Mouse (Mus musculus) spleen, adult 12 weeks (tissue): Measurements from ENCODE around the gene Rcsd1.
"Not testable (repeated sequence)": the region's sequence is repeated elsewhere in the genome, so short reads cannot be mapped to it uniquely, and the experiment has no call there.

Experiments used
- DNase-seq: peaks from one replicate; pipeline ENCODE4 v3.0.0; 2022; ENCODE audit warnings: low spot score

Gene Rcsd1

DNA sequence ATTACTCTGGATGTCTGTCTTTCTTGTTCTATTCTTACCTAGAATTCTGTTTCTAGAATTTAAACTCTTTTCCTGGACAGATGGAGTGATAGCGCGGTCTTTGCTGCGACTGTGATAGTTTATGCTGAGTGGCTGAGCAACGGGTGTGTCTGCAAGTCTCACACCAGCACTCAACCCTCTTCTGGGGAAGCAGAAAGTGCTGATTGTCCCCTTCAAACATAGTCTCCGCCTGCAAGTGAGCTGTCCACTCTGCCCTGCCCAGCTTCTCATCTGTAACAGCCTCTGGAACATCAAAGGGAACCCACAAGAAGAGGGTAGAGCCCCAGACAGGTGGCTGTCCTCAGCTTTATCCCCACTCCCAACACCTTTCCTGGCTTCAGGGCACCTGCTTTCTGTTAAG is 19.7 kb downstream of the Rcsd1 start:
- DNase-seq: no peak

DNA sequence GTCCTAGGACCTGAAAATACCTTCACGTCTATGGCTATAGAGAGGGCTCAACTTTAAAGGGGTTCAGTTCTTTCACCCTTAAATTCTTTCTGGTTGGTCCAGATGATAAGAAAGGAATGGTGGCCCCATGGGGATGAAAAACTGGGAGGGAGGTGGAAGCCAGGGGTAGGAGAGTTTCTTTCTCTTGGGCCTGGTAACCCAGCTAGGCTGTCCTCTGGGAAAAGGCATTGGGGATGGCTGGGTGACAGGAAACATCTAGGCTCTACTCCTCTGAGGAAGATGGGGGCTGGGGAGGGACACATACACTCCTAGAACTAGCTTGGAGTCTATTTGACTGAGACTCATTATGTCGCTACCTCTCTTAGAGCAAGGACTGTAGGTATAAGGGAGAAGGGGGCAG is 21.7 kb downstream of the Rcsd1 start:
- DNase-seq: no peak

DNA sequence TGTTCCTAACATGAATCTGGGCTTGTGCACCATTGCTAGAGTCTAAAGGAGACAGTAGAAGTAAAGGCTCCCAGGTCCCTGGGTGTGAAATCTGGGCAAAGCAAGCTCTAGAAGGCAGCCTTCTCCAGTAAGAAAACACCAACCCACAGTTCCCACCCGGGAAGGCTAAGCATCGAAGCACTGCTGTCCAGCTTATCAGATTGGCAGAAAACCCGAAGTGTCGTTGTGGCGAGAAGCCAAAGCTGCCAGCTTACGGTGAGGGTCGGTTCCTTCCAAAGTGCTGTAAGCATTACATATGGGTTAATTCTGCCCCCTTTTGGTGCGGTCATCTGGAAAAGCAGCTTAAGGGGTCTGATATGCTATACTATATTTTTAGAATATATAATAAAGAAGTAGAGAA is 22.6 kb downstream of the Rcsd1 start:
- DNase-seq: no peak

DNA sequence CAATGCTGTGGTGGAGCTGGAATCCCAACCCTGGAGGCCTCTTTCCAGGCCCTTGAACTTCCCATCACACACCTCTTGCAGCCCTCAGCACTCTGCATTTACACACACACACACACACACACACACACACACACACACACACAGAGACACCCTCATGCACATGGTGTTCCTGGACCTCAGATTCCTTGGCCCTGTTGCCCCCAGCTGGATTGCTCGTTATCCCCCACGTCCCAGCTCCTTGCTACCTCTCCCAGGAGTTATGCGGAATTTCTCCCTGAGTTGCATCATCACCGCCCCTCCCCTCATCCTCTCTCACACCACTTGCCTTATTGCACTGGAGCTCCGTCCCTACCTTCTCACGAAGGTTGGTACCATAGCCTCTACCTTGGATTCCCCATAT is 23.2 kb downstream of the Rcsd1 start:
- DNase-seq: no peak

DNA sequence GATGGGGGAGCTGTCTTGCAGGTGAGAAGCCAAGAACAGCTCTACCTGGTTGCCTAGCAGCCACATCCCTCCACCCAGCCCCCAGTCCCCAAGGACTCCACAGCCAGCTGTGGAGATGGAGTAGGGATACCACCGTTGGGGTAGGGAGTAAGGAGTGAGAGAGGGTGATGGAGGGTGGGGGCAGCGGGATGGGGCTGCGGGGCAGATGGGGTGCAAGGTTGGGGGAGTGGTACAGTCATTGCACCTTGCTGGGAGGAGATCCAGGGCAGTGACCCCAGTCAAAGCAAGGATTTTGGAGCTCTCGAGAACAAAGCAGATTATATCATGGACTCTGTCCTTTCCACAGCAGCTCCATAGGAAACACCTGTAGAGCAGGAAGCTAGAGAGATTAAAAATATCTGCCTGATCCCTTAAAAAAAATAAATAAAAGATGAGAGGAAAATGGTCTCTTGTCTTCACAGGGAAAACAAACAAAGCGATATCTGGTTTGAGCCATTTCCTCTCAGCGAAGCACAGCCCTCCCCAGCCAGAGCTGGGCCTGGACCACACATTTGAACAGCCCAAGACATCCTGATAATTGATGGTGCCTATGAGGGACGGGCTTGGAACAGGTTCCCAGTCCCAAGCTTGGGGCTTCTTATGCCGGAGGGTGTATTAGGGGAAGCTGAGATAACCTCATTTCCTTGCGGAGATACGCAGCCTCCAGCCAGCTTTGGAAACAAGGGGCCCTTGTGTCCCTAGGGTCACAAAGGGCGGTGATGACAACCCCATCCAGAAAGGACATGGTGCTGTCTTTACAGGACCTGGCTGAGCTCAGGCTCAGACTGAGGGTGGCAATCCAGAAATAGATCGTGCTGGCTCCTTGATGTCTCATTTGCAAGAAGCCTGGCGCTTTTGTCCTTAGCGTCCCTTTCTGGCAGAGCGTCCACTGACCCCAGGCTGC is 25.0 kb downstream of the Rcsd1 start:
- DNase-seq: no peak

DNA sequence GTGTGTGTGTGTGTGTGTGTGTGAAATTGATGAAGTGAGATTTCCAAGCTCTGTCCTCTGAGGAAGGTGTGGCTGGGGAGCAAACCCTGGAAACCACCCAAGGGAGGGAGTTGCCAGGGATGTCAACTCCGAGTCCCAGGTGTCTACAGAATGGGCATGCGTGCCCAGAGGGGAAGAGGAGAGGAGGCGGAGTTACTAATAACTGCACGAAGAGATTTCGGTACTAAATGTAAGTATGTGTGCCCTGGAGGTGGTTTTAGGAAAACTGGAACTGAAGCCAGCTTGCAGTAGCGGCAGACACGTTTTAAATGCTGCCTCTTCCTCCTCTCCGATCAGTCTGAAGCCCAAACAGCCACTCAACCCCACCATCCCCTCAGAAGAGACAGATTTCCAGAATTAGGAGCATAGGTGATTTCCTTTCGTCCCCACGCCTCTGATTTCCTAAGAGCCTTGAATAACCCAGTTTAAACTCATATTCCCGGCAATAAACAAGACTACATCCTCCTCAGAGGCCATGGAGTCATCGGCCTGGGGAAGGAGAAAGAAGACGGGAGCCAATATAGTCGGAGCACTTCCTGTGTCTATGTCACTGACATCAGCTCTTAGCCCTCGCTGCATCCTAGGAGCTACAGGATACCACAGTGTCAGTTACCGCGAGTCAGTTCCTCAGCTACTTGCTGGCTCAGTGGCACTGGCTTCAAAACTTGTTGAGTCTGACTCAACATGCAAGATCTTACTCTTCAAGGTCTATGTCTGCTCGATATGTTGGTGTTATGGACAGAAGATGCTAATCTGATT is 27.3 kb downstream of the Rcsd1 start:
- DNase-seq: no peak

DNA sequence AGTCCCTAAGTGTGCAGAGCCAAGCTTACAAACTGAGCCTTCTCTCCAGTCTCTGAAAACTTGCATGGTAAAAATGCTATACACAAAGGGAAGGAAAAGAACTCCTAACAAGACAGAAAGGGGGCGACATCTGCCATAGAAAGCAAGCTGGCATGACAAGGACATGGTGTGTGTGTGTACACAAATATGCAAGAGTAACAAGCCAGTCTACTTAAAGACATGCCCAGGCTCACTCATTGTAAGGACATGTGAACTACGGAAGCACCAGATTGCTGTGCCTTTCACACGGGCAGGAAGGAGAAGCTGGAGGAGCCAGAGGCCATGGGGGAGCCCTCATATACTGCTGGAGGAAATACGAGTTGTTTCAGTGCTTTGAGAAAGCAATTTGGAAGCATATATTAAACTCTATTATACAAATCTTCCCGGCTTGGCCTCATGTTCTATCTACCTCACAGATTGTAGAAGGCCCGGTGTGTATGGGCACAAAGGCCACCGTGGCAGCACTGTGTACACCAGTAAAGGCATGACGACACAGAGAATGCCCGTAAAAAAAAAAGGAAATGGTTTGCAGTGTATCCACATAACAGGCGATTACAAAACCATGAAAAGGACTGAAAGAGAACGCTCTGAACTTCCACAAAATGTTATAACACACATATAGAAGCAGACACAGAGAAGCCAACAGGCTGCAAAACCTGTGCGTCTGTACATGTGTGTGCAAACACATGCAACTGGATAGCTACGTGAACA is 28.3 kb downstream of the Rcsd1 start:
- DNase-seq: no peak

DNA sequence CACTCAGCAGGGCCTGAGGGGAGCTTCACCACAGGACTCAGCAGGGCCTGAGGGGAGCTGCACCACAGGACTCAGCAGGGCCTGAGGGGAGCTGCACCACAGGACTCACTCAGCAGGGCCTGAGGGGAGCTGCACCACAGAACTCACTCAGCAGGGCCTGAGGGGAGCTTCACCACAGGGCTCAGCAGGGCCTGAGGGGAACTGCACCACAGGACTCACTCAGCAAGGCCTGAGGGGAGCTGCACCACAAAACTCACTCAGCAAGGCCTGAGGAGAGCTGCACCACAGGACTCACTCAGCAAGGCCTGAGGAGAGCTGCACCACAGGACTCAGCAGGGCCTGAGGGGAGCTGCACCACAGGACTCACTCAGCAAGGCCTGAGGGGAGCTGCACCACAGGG is 29.5 kb downstream of the Rcsd1 start:
- DNase-seq: not testable (repeated sequence)

DNA sequence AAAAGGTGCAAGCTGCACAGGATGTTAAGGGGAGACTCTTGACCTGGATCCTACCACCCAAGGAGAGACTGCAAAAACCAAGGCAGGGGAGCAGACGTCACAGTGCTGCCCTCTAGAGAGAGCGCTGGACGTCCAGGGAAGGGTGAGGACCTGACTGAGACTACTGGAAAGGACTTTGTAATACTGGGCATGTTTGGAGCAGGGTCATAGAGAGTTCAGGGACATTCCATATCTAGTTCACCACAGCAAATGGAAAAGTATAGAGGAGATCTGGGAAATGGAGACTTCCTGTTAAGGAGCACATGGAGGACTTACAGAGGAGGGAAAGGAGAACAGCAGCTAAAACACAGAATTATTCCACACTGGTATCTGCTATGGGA is 29.9 kb downstream of the Rcsd1 start:
- DNase-seq: no peak

DNA sequence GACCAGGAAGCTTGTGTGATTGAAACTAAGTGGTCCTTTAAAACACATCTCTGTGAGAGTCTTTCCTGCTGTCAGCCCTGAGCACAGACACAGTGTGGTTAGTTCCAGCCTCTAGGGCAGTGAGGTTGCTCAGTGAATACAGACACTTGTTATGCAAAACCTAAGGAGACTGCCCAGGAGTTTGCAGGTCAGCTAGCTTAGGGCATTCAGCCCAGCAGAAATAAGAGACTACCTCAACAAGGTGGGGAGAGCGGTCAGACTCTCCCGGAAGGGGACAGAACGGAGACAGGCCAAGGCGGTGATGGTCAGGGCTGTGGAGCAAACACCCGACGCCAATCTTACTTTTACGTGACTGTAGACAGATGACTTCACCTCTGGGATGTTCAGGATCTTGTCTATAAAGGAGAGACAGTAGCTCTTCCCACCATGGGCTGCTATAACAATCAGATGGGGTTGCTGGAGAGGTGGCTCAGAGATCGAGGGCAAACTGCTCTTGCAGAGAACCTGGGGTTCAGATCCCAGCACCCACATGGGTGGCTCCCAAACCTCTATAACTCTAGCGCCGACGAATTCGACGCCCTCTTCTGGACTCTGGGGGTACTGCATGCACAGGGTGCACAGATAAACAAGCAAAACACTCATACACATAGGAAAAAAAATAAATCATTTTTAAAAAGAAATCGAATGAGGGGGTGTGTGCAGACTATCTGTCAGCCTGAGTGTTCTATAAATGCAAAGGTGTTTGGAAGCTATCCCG is 30.5 kb downstream of the Rcsd1 start:
- no peak for DNase-seq

DNA sequence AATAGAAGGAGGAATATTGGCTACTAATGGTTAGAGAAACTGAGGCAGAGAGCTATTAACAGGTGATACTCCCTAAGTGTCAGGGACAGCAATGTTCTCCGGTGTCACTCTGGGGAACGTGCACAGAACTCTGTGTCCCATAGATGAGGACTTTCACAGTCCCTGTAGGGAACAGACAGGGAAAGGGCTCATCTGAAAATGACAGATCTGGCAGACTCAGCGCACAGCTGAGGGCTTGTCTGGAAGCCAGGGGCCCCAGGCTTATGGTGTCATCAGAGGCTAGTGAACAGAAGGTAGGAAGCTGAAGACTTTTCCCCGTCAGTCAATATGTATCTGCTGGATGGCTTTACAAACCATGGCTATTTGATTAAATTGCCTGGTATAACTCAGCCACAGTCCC is 32.0 kb downstream of the Rcsd1 start:
- DNase-seq: no peak

DNA sequence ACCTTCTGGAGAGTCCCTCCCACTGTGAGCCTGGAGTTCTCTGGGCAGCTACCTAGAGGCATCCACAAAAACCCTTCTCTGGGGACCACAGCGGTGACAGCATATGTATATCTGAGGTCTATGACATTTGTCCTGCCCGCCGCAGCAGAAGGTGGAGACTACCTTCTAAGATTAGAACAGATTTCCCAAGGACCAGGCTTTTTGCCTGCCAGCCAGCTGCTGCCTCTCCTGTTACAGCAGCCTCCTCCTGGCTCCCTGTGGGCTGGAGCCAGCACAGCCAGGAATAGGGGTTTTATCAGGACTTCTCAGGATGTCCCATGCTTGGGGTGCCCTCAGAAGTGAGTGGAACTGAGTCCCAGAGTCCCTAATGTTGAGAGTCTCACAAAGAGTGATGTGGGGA is 32.6 kb downstream of the Rcsd1 start:
- no peak for DNase-seq

DNA sequence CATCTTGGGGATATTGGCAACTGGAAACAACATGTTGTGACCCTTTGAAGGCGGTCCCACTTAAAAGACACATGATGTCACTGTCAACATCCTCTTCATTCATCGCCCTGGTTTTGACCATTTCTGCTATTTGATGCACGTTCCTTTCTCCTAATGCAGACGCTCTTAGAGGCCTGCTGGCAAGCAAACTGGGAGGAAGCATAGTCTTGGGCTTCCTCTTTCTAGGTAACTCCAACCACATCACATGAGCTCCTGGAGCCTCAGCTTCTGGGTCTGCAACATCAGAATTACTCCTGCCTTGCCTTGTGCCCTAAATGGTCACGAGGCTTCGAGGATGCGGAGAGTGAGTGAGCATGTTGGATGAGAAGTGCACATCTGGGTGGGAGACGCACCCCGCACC is 34.4 kb downstream of the Rcsd1 start:
- no peak for DNase-seq

DNA sequence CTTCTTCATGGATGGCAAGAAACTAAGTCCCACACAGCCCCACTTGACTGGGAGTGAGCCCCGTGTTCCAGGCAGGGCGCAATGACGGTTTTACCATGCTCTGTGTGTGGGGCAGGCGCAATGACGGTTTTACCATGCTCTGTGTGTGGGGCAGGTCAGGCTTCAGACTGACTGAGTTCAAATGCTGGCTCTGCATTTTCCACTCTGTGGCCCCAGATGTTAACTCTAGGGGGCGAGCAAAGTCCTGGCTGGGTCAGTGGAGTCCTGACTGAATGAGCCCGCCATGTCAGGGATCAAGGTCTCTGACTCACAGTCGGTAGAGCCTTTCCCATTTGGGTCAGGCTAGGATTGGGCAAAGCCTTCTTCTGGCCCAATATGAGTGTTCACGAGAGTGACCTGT is 37.2 kb downstream of the Rcsd1 start:
- no peak for DNase-seq

DNA sequence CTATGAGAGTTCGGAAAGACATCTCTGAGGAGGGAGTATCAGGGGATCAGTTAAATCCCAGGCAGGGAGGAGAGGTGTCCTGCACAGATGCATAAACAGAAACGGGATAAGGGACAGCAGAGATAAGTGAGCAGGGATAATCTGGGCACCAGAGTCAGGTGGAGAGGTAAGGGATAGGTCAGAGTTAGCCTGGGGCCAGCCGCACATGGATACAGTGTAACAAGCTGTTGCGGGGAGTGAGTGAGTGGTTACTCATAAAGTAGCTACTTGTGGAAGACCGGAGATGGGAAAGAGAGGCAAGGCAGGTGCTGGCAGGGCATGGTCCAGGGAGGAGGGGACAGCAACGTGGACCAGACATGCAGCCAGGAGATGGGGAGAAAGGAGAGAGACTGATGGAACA is 39.5 kb downstream of the Rcsd1 start:
- DNase-seq: no peak

DNA sequence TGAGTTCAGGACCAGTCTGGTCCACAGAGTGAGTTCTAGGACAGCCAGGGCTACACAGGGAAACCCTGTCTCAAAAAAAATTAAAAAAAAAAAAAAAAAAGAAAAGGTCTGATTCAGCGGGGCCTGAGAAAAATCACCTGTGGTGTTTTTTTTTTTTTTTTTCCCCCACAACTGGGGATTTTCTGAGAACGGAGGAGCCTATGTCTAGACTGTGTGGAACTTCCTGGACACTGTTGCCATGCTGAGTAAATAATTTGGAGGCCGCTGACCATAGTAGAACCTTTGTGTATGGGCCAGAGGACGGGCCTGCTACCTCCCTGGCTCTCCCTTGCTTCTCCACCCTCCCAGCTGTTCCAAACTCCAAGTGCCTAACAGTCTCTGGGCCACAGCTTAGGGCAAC is 40.7 kb downstream of the Rcsd1 start:
- no peak for DNase-seq

DNA sequence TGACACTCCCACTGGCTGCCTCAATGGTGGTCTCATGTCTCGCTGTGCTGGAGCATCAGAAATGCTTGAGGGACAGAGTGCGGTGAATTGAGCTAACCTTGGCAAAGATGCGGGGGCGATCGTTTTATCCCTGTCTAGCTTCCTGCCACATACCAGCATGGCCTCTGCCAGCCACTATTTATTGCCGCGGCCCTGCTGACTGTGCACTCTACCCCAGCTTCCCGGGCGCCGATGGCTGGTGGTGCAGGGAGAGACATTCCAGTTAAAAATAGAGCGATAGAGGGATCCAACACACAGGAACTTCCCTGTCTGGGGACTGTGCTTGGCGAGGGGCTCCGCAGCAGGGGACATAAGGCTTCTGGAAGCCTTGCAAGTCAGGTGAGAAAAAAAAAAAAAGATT is 42.2 kb downstream of the Rcsd1 start:
- no peak for DNase-seq

DNA sequence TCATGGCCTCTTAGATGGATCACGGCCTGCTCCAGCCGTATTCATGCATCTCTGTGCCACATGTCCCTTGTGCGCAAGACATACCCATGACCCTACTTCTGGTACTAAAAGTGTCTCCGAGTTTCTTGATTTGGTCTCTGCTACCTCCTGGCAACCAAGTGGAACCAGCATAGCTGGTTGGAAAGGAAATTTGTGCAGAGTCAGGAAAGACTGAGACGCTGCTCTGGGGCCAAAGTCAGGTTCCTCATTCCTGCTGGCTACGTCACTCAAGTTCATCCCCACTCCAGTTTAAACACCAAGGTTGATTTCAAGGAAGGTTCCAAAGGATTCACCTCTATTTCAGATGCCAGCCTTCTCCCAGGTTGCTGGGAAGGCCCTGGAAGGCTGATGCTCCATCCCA is 42.6 kb downstream of the Rcsd1 start:
- DNase-seq: no peak

DNA sequence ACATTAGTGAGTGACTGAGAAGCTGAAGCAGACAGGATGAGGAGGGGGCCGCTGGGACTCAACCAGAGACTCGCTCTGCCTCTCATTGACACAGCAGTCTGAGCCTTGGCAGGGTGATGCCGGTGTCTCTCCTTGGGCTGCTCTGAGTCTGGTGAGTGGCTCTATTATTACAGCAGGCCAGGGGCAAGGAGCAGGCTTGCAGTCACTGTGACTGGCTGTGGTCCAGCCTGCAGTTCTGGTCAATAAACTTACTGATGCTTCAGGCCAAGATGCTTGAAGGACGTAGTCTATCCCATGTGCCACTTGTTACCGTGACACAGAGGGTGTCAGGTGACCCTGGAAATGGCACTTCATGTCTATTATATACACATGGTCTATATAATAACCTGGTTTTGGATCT is 43.8 kb downstream of the Rcsd1 start:
- DNase-seq: no peak

DNA sequence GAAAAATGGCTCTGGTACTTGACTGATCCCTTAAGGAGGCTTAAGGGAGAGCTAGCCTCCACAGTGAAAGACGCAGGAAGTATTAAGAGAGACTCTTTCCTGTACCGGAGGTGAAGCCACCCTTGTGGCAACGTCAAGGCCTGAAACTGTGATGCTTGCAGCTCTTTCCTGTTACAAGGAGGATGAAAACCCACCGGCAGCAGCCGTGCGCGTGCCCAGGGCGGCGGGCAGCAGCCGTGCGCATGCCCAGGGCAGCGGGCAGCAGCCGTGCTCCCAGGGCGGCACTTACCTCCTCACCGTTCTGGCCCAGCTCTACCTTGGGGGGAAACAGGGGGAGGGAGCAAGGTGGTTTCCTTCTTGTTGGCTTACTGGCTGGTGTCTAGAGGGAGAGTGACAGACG is 46.3 kb downstream of the Rcsd1 start:
- DNase-seq: no peak

DNA sequence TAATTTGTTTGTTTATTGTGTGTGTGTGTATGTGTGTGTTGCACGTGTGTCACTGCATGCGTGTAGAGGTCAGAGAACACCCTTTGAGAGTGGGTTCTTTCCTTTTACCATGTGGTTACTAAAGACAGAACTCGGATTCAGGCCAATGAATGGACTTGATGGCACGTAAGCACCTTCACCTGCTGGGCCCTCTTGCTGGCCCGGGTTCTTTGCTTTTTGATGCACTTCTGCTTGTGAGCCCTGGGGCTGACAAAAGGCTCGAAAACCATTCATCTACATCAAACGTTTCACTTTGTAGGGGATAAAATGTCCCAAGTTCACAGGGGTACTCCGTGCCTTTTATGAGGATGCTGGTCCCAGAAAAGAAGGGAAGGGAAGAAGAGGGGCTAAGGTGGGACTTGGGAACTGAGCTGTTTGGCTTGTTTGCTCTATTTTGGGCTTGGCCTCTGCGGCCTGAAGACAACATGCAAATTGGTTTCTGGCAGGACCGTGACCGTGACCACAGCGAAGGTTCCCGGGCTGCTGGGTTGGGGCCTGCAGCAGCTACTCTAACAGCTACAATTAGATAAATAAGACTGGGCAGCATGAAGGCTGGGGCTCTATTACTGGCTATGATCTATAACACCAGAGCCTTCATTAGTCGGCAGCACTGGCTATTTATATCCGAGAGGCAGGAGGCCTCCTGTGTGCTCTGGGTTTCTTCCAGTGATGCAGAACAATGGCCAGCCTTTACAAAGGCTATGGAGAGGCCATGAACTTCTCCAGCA is 46.9 kb downstream of the Rcsd1 start:
- DNase-seq: no peak
